Mouse (Mus musculus) ovary, adult 18-20 months (tissue): ENCODE data around the gene Olfr920.

ENCODE experiments used
- DNase-seq: peaks from one replicate; pipeline ENCODE4 v3.0.0; 2022; ENCODE audit warnings: low spot score, mixed read lengths

Gene Olfr920

GRCm38 (mm10) chr9:38751999-38752398, at the start of gene Olfr920:
TSS of gene Olfr920 (plus strand) at chr9:38752299.
- DNase-seq: no peak

GRCm38 (mm10) chr9:38718102-38718501, 34.0 kb upstream of the Olfr920 start, which contains the start of gene Vwa5a:
TSS of gene Vwa5a (plus strand) at chr9:38718268.
- DNase-seq: no peak

- DNase-seq: no peak
Observed at GRCm38 (mm10) chr9:38718927-38719441, 33.1 kb upstream of the Olfr920 start.

GRCm38 (mm10) chr9:38724044-38724443, 28.1 kb upstream of the Olfr920 start:
- DNase-seq: no peak

- no peak for DNase-seq
Observed at GRCm38 (mm10) chr9:38728218-38728617, 23.9 kb upstream of the Olfr920 start.

GRCm38 (mm10) chr9:38741408-38741807, 10.7 kb upstream of the Olfr920 start:
- DNase-seq: no peak

GRCm38 (mm10) chr9:38744619-38745315, 7.3 kb upstream of the Olfr920 start:
- no peak for DNase-seq

- no peak for DNase-seq
Observed at GRCm38 (mm10) chr9:38772768-38773167, 20.7 kb downstream of the Olfr920 start, which contains the start of gene Olfr921. TSS of gene Olfr921 (plus strand) at chr9:38773068.

- DNase-seq: no peak
Observed at GRCm38 (mm10) chr9:38792689-38793088, 40.6 kb downstream of the Olfr920 start.

- DNase-seq: no peak
Observed at GRCm38 (mm10) chr9:38805696-38806095, 53.6 kb downstream of the Olfr920 start.
